Mouse (Mus musculus): ENCODE data around the gene Dhcr24. TPM values are rescaled to one million over a fixed set of nuclear protein-coding genes. Genes with fewer than 3 reads are reported as not detected.

Dhcr24 gene
- polyA plus RNA-seq, 1 experiment: 16.5 TPM

GRCm38 (mm10) chr4:106630333-106631220 lies 69.7 kb downstream of the Dhcr24 start:
- TF ChIP-seq CTCF (IDR thresholded peaks at IDR 0.05; ENCODE audit: low read depth, low read length) (no peak), POLR2A (IDR thresholded peaks at IDR 0.05; ENCODE audit: borderline replicate concordance, low read depth, low read length) (no peak)
- H3K4me1 ChIP-seq (ENCODE audit: control insufficient read depth, insufficient read depth, low read length): no peaks in the 10 kb centered on the region
- H3K4me3 ChIP-seq (ENCODE audit: insufficient read depth, low read length): no peak overlapping the region
- H3K27ac ChIP-seq (ENCODE audit: insufficient read depth, low read depth, low read length): no peak overlapping the region

- Histone ChIP-seq H3K27ac (ENCODE audit: insufficient read depth, low read depth, low read length) (no peak overlapping the region), H3K4me3 (ENCODE audit: insufficient read depth, low read length) (no peak overlapping the region), H3K4me1 (ENCODE audit: control insufficient read depth, insufficient read depth, low read length) (no peaks in the 10 kb centered on the region)
- TF ChIP-seq POLR2A (IDR thresholded peaks at IDR 0.05; ENCODE audit: borderline replicate concordance, low read depth, low read length) (no peak), CTCF (IDR thresholded peaks at IDR 0.05; ENCODE audit: low read depth, low read length) (no peak)
These were observed 71.5 kb downstream of the Dhcr24 start for GRCm38 (mm10) chr4:106632313-106632712.

DNA sequence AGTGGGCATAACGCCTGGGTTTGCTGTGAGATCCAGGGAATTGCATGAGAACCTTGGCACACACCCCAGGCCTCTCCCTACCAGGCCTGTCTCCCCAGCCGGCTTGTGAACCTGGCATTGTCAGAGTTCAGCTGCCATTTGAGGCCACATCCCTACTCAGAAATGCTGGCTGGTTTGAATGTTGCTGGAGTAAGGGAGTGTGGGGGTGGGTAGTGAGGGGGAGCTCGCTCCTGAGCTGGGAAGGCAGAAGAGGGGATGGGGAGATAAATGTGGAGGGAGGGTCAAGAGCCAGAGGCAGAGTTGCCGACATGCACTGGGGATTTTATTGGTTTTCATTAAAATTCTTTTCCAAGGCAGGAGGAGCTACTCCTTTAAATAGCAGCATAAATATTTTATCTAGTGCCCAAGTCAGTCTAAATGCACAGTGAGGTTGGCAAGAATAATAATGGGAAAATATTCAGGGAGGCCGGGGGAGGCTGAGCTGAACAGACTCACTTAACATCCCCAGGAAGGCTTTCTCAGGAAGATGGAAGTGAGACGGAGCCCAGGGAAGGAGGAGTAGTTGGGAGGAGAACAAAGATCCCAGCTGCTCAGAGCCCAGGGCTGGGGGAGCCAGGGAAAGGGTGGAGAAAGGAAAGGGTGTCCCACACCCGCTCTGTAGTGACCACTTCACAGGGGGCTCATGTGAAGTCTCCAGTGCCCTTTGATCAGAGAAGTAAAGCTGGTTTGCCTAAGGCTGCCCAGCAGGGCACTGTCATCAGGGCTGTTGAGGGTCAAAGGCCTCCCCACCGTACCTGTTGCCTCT lies 72.6 kb downstream of the Dhcr24 start:
- H3K4me1 ChIP-seq (ENCODE audit: control insufficient read depth, insufficient read depth, low read length): no peaks in the 10 kb centered on the region
- TF ChIP-seq POLR2A (IDR thresholded peaks at IDR 0.05; ENCODE audit: borderline replicate concordance, low read depth, low read length) (no peak), CTCF (IDR thresholded peaks at IDR 0.05; ENCODE audit: low read depth, low read length) (no peak)
- H3K4me3 ChIP-seq (ENCODE audit: insufficient read depth, low read length): no peak overlapping the region
- no peak overlapping the region for H3K27ac ChIP-seq (ENCODE audit: insufficient read depth, low read depth, low read length)

DNA sequence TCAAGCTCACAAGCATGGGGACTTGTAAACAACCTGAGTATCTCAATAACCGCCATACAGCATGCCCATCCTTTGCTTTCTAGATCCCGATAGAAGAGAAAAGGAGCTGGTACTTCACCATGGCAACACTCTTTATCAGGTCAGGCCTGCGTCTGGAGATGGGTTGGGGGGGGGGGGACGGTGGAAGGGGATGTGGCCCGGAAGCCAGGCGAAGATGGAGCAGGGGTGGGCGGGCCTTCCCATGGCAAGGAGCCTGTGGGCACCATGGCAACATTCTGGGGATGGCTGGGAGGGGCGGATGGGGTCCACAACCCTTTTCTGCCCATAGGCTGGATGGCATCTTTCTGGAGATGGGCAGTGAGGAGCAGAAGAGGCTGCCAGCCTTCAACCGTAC lies 73.2 kb downstream of the Dhcr24 start:
- H3K27ac ChIP-seq (ENCODE audit: insufficient read depth, low read depth, low read length): no peak overlapping the region
- H3K4me1 ChIP-seq (ENCODE audit: control insufficient read depth, insufficient read depth, low read length): no peaks in the 10 kb centered on the region
- no peak for TF ChIP-seq POLR2A (IDR thresholded peaks at IDR 0.05; ENCODE audit: borderline replicate concordance, low read depth, low read length)
- no peak for TF ChIP-seq CTCF (IDR thresholded peaks at IDR 0.05; ENCODE audit: low read depth, low read length)
- H3K4me3 ChIP-seq (ENCODE audit: insufficient read depth, low read length): no peak overlapping the region

Other genes with a start within 250 kb of the Dhcr24 start
- gene Usp24, start 244.8 kb upstream of the Dhcr24 start, polyA plus RNA-seq (2012; ENCODE audit: insufficient read depth, insufficient read length, missing spikeins): 12.9 and 15.8 TPM in 2 replicates
- not detected in 2 replicates for gene Pcsk9, start 96.7 kb upstream of the Dhcr24 start, polyA plus RNA-seq (2012; ENCODE audit: insufficient read depth, insufficient read length, missing spikeins)
- not detected in 2 replicates for gene Bsnd, start 68.8 kb upstream of the Dhcr24 start, polyA plus RNA-seq (2012; ENCODE audit: insufficient read depth, insufficient read length, missing spikeins)
- gene Lexm, start 56.2 kb downstream of the Dhcr24 start, polyA plus RNA-seq (2012; ENCODE audit: insufficient read depth, insufficient read length, missing spikeins): not detected in 2 replicates
- not detected in 2 replicates for gene Ttc22, start 61.4 kb downstream of the Dhcr24 start, polyA plus RNA-seq (2012; ENCODE audit: insufficient read depth, insufficient read length, missing spikeins)
- gene Pars2, start 90.0 kb downstream of the Dhcr24 start, polyA plus RNA-seq (2012; ENCODE audit: insufficient read depth, insufficient read length, missing spikeins): 2.8 and 4.6 TPM in 2 replicates
- 27.5 and 29.7 TPM in 2 replicates for gene Ttc4, start 117.9 kb downstream of the Dhcr24 start, polyA plus RNA-seq (2012; ENCODE audit: insufficient read depth, insufficient read length, missing spikeins)
- gene Mroh7, start 169.9 kb downstream of the Dhcr24 start, polyA plus RNA-seq (2012; ENCODE audit: insufficient read depth, insufficient read length, missing spikeins): not detected in 2 replicates
- not detected in 2 replicates for gene Fam151a, start 172.9 kb downstream of the Dhcr24 start, polyA plus RNA-seq (2012; ENCODE audit: insufficient read depth, insufficient read length, missing spikeins)
- gene Acot11, start 244.0 kb downstream of the Dhcr24 start, polyA plus RNA-seq (2012; ENCODE audit: insufficient read depth, insufficient read length, missing spikeins): 5.6 and 6.6 TPM in 2 replicates